Mouse (Mus musculus): ENCODE measurements at regions not wholly inside any gene's neighbourhood (a gene's known extent, or its start where the extent isn't known, plus 50 kb on each side); places are given as distances from the start of the nearest gene placed in this dataset.

DNA sequence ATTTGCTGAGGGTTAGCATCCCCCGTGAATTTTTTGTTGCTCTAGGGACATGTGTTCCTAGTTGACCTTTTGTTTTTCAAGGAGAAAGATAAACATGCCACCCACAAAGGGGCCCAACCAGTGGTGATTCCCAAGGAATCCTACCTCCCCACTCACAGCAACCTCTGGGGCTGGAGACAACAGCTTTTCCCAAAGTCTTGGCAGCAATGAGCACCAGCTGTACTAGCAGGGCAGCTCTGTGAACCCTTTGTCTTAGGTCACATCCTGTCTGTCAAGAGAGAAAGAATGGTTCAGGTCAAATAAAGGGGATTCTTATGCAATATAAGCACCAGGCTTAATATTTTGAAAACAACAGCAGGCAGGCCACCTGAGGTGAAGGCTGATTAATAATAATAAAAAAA, 70.2 kb upstream of the Dcn start:
- TF ChIP-seq CTCF (IDR thresholded peaks at IDR 0.05; ENCODE audit: borderline replicate concordance, insufficient read depth, low read depth, low read length) = no peak
- no peak for TF ChIP-seq POLR2A (IDR thresholded peaks at IDR 0.05; ENCODE audit: borderline replicate concordance, insufficient read depth, low read length)
